Mouse (Mus musculus) adrenal gland, adult (tissue): Measurements from ENCODE around the gene Cemip.
A peak's percentile ranks its signal among the peaks of the same experiment; 100 is the strongest.

Experiments
- DNase-seq, 2 experiments: peaks; one replicate each; pipeline ENCODE4 v3.0.0; 2022 to 2023; ENCODE audit warnings: low spot score in 1 of 2; ENCODE audit not compliant: inconsistent age in 2 of 2

The Cemip gene

GRCm38 (mm10) chr7:84032831-84033230, 53.5 kb downstream of the Cemip start:
- DNase-seq, result no peak

- DNase-seq, result peak in 1 of 2 experiments; percentile 46
Observed at GRCm38 (mm10) chr7:84029120-84029771, 57.1 kb downstream of the Cemip start.

GRCm38 (mm10) chr7:84028368-84028767, 57.9 kb downstream of the Cemip start:
- DNase-seq, result no peak

- no peak for DNase-seq
Observed at GRCm38 (mm10) chr7:84026950-84027585, 59.2 kb downstream of the Cemip start.

GRCm38 (mm10) chr7:84026090-84026489, 60.2 kb downstream of the Cemip start:
- no peak for DNase-seq

- no peak for DNase-seq
Observed at GRCm38 (mm10) chr7:84023466-84023865, 62.8 kb downstream of the Cemip start.

- no peak for DNase-seq
Observed at GRCm38 (mm10) chr7:84022462-84022861, 63.8 kb downstream of the Cemip start.

- no peak for DNase-seq
Observed at GRCm38 (mm10) chr7:84019381-84019780, 66.9 kb downstream of the Cemip start.

GRCm38 (mm10) chr7:84018291-84019266, 67.7 kb downstream of the Cemip start:
- peak; percentile 35 to 71 for DNase-seq

- DNase-seq, result no peak
Observed at GRCm38 (mm10) chr7:84015050-84015449, 71.3 kb downstream of the Cemip start.

- DNase-seq, result peak in 1 of 2 experiments; percentile 65
Observed at GRCm38 (mm10) chr7:84013656-84014055, 72.6 kb downstream of the Cemip start.

GRCm38 (mm10) chr7:84004357-84004756, 81.9 kb downstream of the Cemip start:
- DNase-seq, result no peak

GRCm38 (mm10) chr7:84001516-84001915, 84.8 kb downstream of the Cemip start:
- no peak for DNase-seq

GRCm38 (mm10) chr7:84000671-84001070, 85.6 kb downstream of the Cemip start:
- DNase-seq, result no peak

- DNase-seq, result no peak
Observed at GRCm38 (mm10) chr7:83999647-84000046, 86.7 kb downstream of the Cemip start.

GRCm38 (mm10) chr7:83994348-83994747, 92.0 kb downstream of the Cemip start:
- no peak for DNase-seq

- DNase-seq, result peak in 1 of 2 experiments; percentile 66
Observed at GRCm38 (mm10) chr7:83989294-83989693, 97.0 kb downstream of the Cemip start.

GRCm38 (mm10) chr7:83985751-83986150, 100.6 kb downstream of the Cemip start:
- DNase-seq, result no peak

- DNase-seq, result no peak
Observed at GRCm38 (mm10) chr7:83982566-83982965, 103.7 kb downstream of the Cemip start.

- DNase-seq, result no peak
Observed at GRCm38 (mm10) chr7:83978945-83979536, 107.3 kb downstream of the Cemip start.

GRCm38 (mm10) chr7:83978410-83978809, 107.9 kb downstream of the Cemip start:
- DNase-seq, result peak in 1 of 2 experiments; percentile 52
